Mouse (Mus musculus): Measurements from ENCODE around the gene Pdia4. TPM values are rescaled to one million over a fixed set of nuclear protein-coding genes. Genes with fewer than 3 reads are reported as not detected.
"Not testable (repeated sequence)": the region's sequence is repeated elsewhere in the genome, so short reads cannot be mapped to it uniquely, and the experiment has no call there.

Gene Pdia4
- polyA plus RNA-seq (2015; fragmentation: Nextera tagmentation; extraction: Ambion mirVana), result 171 and 175 TPM in 2 replicates

GRCm38 (mm10) chr6:47813257-47813878 is at the start of gene Pdia4:
Gene Pdia4, minus strand, starts transcription at chr6:47813430.
- peak within 1 kb of the TSS; percentile 94 for H3K27ac ChIP-seq
- H3K9me3 ChIP-seq, result no peaks in the 10 kb centered on the region
- peak; percentile 100 for ATAC-seq
- H3K4me3 ChIP-seq (replicated peaks), result peak within 1 kb of the TSS; percentile 90
- H3K9ac ChIP-seq (replicated peaks), result peak within 1 kb of the TSS; percentile 95
- peaks cover 23% of the 10 kb centered on the region for H3K36me3 ChIP-seq
- peaks cover 41% of the 10 kb centered on the region for H3K4me1 ChIP-seq (replicated peaks)
- H3K4me2 ChIP-seq (replicated peaks), result peak within 1 kb of the TSS; percentile 89
- under 1% methylated on average over 44 of the region's 44 CpGs for WGBS
- H3K27me3 ChIP-seq, result no peaks in the 10 kb centered on the region

- 94% methylated on average over 3 of the region's 3 CpGs for WGBS
- H3K9me3 ChIP-seq; H3K27ac ChIP-seq; H3K4me2 ChIP-seq (replicated peaks); H3K27me3 ChIP-seq; H3K9ac ChIP-seq (replicated peaks); ATAC-seq; H3K4me1 ChIP-seq (replicated peaks); H3K4me3 ChIP-seq (replicated peaks): not testable (repeated sequence)
- H3K36me3 ChIP-seq, result peaks cover 46% of the 10 kb centered on the region
These were observed 44.5 kb upstream of the Pdia4 start for GRCm38 (mm10) chr6:47857729-47858128.

DNA sequence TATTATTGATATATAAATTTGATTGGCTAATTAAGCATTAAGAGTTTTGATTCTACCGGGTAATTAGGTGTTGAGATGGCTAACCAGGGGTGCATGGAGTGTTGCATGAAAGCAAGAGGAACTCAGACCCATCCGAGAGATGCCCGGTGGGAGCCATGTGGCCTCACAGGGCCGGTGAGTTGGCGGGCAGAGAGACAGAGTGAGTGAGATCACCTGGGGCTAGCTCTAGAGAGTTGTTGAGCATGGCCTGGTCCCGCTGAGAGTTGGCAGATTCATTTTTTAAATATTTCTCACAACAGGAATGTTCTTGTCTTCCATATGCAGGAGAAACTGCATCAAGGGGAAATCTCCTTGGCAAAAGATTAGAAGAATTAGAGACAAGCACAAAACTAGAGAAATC is 44.0 kb upstream of the Pdia4 start:
- 94% methylated on average over 6 of the region's 6 CpGs for WGBS
- Histone ChIP-seq H3K9ac (replicated peaks) (no peak overlapping the region), H3K4me1 (replicated peaks) (no peaks in the 10 kb centered on the region), H3K36me3 (peaks cover 42% of the 10 kb centered on the region), H3K4me2 (replicated peaks) (no peak overlapping the region), H3K27ac (no peak overlapping the region), H3K4me3 (replicated peaks) (no peak overlapping the region), H3K27me3 (no peaks in the 10 kb centered on the region), H3K9me3 (no peaks in the 10 kb centered on the region)
- ATAC-seq, result no peak

DNA sequence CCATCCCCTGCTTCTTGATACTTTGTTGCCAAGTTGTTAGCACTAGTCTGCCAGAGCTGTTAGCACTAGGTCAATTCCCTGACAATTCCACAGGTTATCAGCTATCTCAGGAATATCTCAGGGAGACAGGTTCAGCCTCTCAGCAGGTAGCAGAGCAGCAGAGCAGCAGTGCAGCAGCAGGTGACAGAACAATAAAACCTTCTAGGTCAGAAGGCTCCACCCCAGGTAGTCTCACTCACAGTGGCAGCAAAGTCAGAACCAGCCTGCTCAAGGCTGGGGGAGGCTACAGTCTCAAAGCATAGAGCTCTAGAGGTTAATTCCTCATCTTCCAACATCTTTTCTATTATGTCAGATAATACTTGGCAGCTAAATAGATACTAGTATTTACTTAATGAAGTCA is 32.5 kb upstream of the Pdia4 start:
- H3K27ac ChIP-seq, result no peak overlapping the region

GRCm38 (mm10) chr6:47842337-47842736 is 29.1 kb upstream of the Pdia4 start:
- no peak overlapping the region for H3K27ac ChIP-seq
- no peak for ATAC-seq
- H3K27me3 ChIP-seq, result no peaks in the 10 kb centered on the region
- no peak overlapping the region for H3K4me3 ChIP-seq (replicated peaks)
- H3K9ac ChIP-seq (replicated peaks), result no peak overlapping the region
- H3K9me3 ChIP-seq, result no peaks in the 10 kb centered on the region
- H3K36me3 ChIP-seq, result peaks cover 25% of the 10 kb centered on the region; the same call in 1 of the 2 replicates
- WGBS, result 91% methylated on average over 1 of the region's 1 CpGs
- H3K4me2 ChIP-seq (replicated peaks), result no peak overlapping the region
- H3K4me1 ChIP-seq (replicated peaks), result peaks cover 10% of the 10 kb centered on the region

More for the DNA sequence above, 32.5 kb upstream of the Pdia4 start:
- Histone ChIP-seq H3K9me3 (no peaks in the 10 kb centered on the region), H3K9ac (replicated peaks) (no peak overlapping the region), H3K36me3 (peaks cover 16% of the 10 kb centered on the region; the same call in 1 of the 2 replicates), H3K4me2 (replicated peaks) (no peak overlapping the region), H3K27me3 (no peaks in the 10 kb centered on the region), H3K4me3 (replicated peaks) (no peak overlapping the region), H3K4me1 (replicated peaks) (no peaks in the 10 kb centered on the region)
- no peak for ATAC-seq

- peaks cover 15% of the 10 kb centered on the region for H3K4me1 ChIP-seq (replicated peaks)
- H3K4me2 ChIP-seq (replicated peaks), result no peak overlapping the region
- H3K36me3 ChIP-seq, result peaks cover 25% of the 10 kb centered on the region; the same call in 1 of the 2 replicates
- H3K27ac ChIP-seq, result no peak overlapping the region
- H3K4me3 ChIP-seq (replicated peaks), result no peak overlapping the region
- no peak for ATAC-seq
- 94% methylated on average over 2 of the region's 2 CpGs for WGBS
- no peaks in the 10 kb centered on the region for H3K9me3 ChIP-seq
- no peak overlapping the region for H3K9ac ChIP-seq (replicated peaks)
- no peaks in the 10 kb centered on the region for H3K27me3 ChIP-seq
These were observed 28.6 kb upstream of the Pdia4 start for GRCm38 (mm10) chr6:47841831-47842230.

DNA sequence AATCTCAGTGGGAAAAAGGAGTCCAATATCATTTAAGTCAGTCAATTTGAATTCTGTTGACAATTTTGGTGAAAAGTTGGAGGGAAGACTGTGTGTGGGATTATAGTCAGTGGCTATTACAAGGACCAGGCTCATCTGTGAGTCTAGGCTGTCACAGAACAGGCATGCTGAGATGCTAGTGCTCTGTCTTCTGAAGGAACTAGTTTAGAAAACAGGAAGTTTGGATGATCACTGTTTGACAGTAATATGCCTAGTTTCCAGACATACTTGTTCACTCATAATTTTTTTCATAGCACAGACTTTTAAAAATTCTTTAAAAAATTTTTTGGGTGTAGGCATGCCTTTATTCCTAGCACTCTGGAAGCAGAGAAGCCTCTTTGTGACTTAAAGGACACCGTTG is 27.8 kb upstream of the Pdia4 start:
- Histone ChIP-seq H3K9ac (replicated peaks) (no peak overlapping the region), H3K4me3 (replicated peaks) (no peak overlapping the region), H3K4me2 (replicated peaks) (no peak overlapping the region), H3K27me3 (no peaks in the 10 kb centered on the region), H3K36me3 (peaks cover 25% of the 10 kb centered on the region; the same call in 1 of the 2 replicates), H3K9me3 (no peaks in the 10 kb centered on the region), H3K27ac (no peak overlapping the region), H3K4me1 (replicated peaks) (peaks cover 19% of the 10 kb centered on the region)
- WGBS, result 94% methylated on average over 1 of the region's 1 CpGs
- ATAC-seq, result no peak

GRCm38 (mm10) chr6:47837630-47838029 is 24.4 kb upstream of the Pdia4 start:
- Histone ChIP-seq H3K4me1 (replicated peaks) (peaks cover 19% of the 10 kb centered on the region), H3K4me3 (replicated peaks) (no peak overlapping the region), H3K27ac (no peak overlapping the region), H3K9ac (replicated peaks) (no peak overlapping the region), H3K27me3 (no peaks in the 10 kb centered on the region), H3K36me3 (peaks cover 16% of the 10 kb centered on the region; the same call in 1 of the 2 replicates), H3K4me2 (replicated peaks) (no peak overlapping the region), H3K9me3 (no peaks in the 10 kb centered on the region)
- no peak for ATAC-seq
- WGBS, result 92% methylated on average over 2 of the region's 2 CpGs

DNA sequence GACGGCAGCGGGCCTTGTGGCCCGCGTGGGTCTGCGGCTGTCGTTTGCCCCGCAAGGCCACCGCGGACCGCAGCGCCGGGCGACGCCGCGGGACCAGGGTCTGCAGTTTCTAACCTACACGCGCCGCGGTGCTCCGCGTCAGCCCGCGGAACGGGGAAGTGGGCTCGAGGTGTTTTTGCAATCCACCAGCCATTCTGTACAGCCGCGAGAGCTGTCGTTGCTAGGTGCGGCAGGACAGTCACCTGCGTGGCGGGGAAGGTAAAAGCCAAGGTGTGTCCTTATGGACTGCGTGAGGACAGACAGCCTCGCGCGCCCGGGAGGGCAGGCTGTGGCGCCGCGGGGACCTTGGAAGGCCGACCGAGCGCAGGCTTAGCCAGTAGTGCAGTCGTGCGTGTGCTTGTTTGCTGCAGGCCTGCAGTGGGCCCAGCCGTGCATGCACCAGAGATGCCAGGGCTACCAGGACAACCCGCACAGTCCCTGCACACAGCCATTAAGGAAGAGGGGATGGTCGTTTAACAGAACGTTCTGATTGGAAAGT is 22.8 kb upstream of the Pdia4 start:
- Histone ChIP-seq H3K36me3 (peaks cover 12% of the 10 kb centered on the region; the same call in 1 of the 2 replicates), H3K4me1 (replicated peaks) (peaks cover 19% of the 10 kb centered on the region), H3K4me3 (replicated peaks) (peak overlapping the region; percentile 82), H3K9ac (replicated peaks) (peak overlapping the region; percentile 97), H3K27me3 (no peaks in the 10 kb centered on the region), H3K9me3 (no peaks in the 10 kb centered on the region), H3K27ac (peak overlapping the region; percentile 98), H3K4me2 (replicated peaks) (peak overlapping the region; percentile 72)
- peak; percentile 83 for ATAC-seq
- under 1% methylated on average over 49 of the region's 49 CpGs for WGBS

GRCm38 (mm10) chr6:47835482-47835983 is 22.3 kb upstream of the Pdia4 start, which contains the start of gene Zfp398:
Gene Zfp398, plus strand, starts transcription at chr6:47835661.
- peak within 1 kb of the TSS; percentile 72 for H3K4me2 ChIP-seq (replicated peaks)
- H3K36me3 ChIP-seq, result peaks cover 6% of the 10 kb centered on the region; the same call in 1 of the 2 replicates
- peak; percentile 97 for ATAC-seq
- H3K4me1 ChIP-seq (replicated peaks), result peaks cover 19% of the 10 kb centered on the region
- no peaks in the 10 kb centered on the region for H3K27me3 ChIP-seq
- peak within 1 kb of the TSS; percentile 82 for H3K4me3 ChIP-seq (replicated peaks)
- peak within 1 kb of the TSS; percentile 97 for H3K9ac ChIP-seq (replicated peaks)
- 0% methylated on average over 50 of the region's 52 CpGs for WGBS
- peak within 1 kb of the TSS; percentile 98 for H3K27ac ChIP-seq
- H3K9me3 ChIP-seq, result no peaks in the 10 kb centered on the region

GRCm38 (mm10) chr6:47832220-47832619 is 19.0 kb upstream of the Pdia4 start:
- 95% methylated on average over 1 of the region's 1 CpGs for WGBS
- no peaks in the 10 kb centered on the region for H3K27me3 ChIP-seq
- no peak overlapping the region for H3K4me3 ChIP-seq (replicated peaks)
- no peak for ATAC-seq
- no peaks in the 10 kb centered on the region for H3K9me3 ChIP-seq
- H3K4me2 ChIP-seq (replicated peaks), result no peak overlapping the region
- peaks cover 18% of the 10 kb centered on the region for H3K4me1 ChIP-seq (replicated peaks)
- no peaks in the 10 kb centered on the region for H3K36me3 ChIP-seq
- no peak overlapping the region for H3K9ac ChIP-seq (replicated peaks)
- H3K27ac ChIP-seq, result no peak overlapping the region
